ENCODE assay signal across 24 mouse cellular contexts in the genomic region with DNA sequence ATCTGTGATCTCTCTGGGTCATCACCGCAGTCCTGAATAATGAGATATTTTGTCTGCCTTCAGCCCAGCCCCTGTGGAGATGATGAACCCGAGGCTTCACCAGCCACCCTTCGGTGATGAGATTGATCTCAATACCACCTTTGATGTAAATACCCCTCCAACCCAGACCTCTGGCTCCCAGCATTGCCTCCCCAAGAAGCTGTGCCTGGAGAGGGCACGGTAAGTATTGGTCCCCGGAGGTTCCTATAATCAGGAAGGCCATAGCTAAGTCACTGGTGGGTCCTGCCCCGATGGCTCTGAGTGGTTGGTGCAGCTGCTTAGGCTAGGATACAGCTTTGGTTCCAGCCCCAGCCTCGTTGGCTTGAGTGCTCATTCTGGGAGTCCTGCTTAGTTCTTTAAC. TPM values are rescaled to one million over a fixed set of nuclear protein-coding genes. Genes with fewer than 3 reads are reported as not detected.
DNase-seq lines count a peak whose midpoint lies in the region; ATAC-seq and TF ChIP-seq lines count a peak whose summit lies in the region.
"Had no signal": no experiment of that assay in that cellular context is flagged by ENCODE, and none has a peak within 500 bp of the region (broad histone marks: within the 10 kb centered on the region; RNA-seq: fewer than 3 reads in every experiment).

No protein-coding gene starts in this region.

- H3K9ac ChIP-seq in liver, embryonic 13.5 days, result no peak overlapping the region; the same call in 1 of the 2 replicates
- H3K9ac ChIP-seq: embryonic facial prominence, embryonic 13.5 days; embryonic facial prominence, embryonic 15.5 days; forebrain, embryonic 12.5 days had no signal

- DNase-seq in liver, embryonic 13.5 days, result no peak
- no peak for DNase-seq in liver
- no peak for DNase-seq in left cerebral cortex, adult 2 months (ENCODE audit: extremely low spot score in 1 of 2, low spot score in 2 of 2)
- DNase-seq: adrenal gland, adult 2 months; adrenal gland, postnatal 10 days; adrenal gland, postnatal 25 days; cerebellum, adult 11 months; cerebellum, adult 18-20 months; cerebellum, adult 8-10 months; cerebellum, adult 9-11 months; cerebellum, postnatal 14 days; cerebellum, postnatal 36 days; embryo, embryonic 11 days had no signal

- intact Hi-C loops in left cerebral cortex, adult 2 months (cut with DNase I), result no loop called here

- WGBS in liver, embryonic 13.5 days (ENCODE audit: insufficient replicate concordance), result 84% methylated on average over 7 of the region's 7 CpGs

- no peaks in the 10 kb centered on the region for H3K9me3 ChIP-seq in liver, embryonic 13.5 days (replicated peaks)
- H3K9me3 ChIP-seq: embryonic facial prominence, embryonic 13.5 days; embryonic facial prominence, embryonic 15.5 days; forebrain, embryonic 10.5 days; forebrain, embryonic 12.5 days had no signal

- H3K4me3 ChIP-seq in liver, embryonic 13.5 days (replicated peaks), result no peak overlapping the region
- no peak overlapping the region for H3K4me3 ChIP-seq in bone marrow macrophage, adult 2 months (ENCODE audit: insufficient read depth, low read length)
- H3K4me3 ChIP-seq in brown adipose tissue, adult 24 weeks (ENCODE audit: insufficient read depth, low read depth, low read length), result no peak overlapping the region
- no peak overlapping the region for H3K4me3 ChIP-seq in left cerebral cortex, adult 2 months
- H3K4me3 ChIP-seq: embryonic facial prominence, embryonic 13.5 days; embryonic facial prominence, embryonic 15.5 days; erythroblast, embryonic 14.5 days; forebrain, embryonic 10.5 days; forebrain, embryonic 12.5 days had no signal

- ATAC-seq in liver, embryonic 13.5 days (ENCODE audit: low read depth), result no peak
- ATAC-seq: forebrain, embryonic 14.5 days; forebrain, embryonic 16.5 days had no signal

- no peaks in the 10 kb centered on the region for H3K27me3 ChIP-seq in liver, embryonic 13.5 days
- H3K27me3 ChIP-seq: embryonic facial prominence, embryonic 13.5 days; embryonic facial prominence, embryonic 15.5 days; forebrain, embryonic 12.5 days had no signal

- H3K4me1 ChIP-seq in liver, embryonic 13.5 days (replicated peaks), result peaks cover 54% of the 10 kb centered on the region
- H3K4me1 ChIP-seq in bone marrow macrophage, adult 2 months (ENCODE audit: control insufficient read depth, insufficient read depth, low read length), result peaks cover 32% of the 10 kb centered on the region
- peaks cover 37% of the 10 kb centered on the region for H3K4me1 ChIP-seq in brown adipose tissue, adult 24 weeks (ENCODE audit: control insufficient read depth, insufficient read depth, insufficient read length, low read length)
- H3K4me1 ChIP-seq: embryonic facial prominence, embryonic 13.5 days; embryonic facial prominence, embryonic 15.5 days; forebrain, embryonic 10.5 days; forebrain, embryonic 12.5 days had no signal

- no peak overlapping the region for H3K4me2 ChIP-seq in liver, embryonic 13.5 days
- H3K4me2 ChIP-seq: embryonic facial prominence, embryonic 13.5 days; embryonic facial prominence, embryonic 15.5 days; forebrain, embryonic 12.5 days had no signal

- peaks cover 60% of the 10 kb centered on the region for H3K36me3 ChIP-seq in liver, embryonic 13.5 days

- H3K27ac ChIP-seq in liver, embryonic 13.5 days, result 0 out of 2 replicates have a peak overlapping the region, but pooled peaks have one; percentile 98
- H3K27ac ChIP-seq in bone marrow macrophage, adult 2 months (ENCODE audit: insufficient read depth, low read depth, low read length), result peak overlapping the region; percentile 17; the same call in 1 of the 2 replicates
- H3K27ac ChIP-seq in brown adipose tissue, adult 24 weeks (replicated peaks; ENCODE audit: low read depth, low read length), result peak overlapping the region; percentile 88
- no peak overlapping the region for H3K27ac ChIP-seq in left cerebral cortex, adult 2 months
- H3K27ac ChIP-seq: embryonic facial prominence, embryonic 13.5 days; embryonic facial prominence, embryonic 15.5 days; forebrain, embryonic 10.5 days; forebrain, embryonic 12.5 days had no signal

- no peak for TF ChIP-seq CTCF in bone marrow macrophage, adult 2 months (IDR thresholded peaks at IDR 0.05; ENCODE audit: low read depth, low read length)
- TF ChIP-seq CTCF in left cerebral cortex, adult 2 months (IDR thresholded peaks at IDR 0.05), result no peak

- TF ChIP-seq POLR2A in bone marrow macrophage, adult 2 months (IDR thresholded peaks at IDR 0.05; ENCODE audit: borderline replicate concordance, low read depth, low read length), result no peak

RNA-seq across cellular contexts. Expression of a gene that starts 6.8 kb away (rescaled TPM):
- polyA plus RNA-seq in liver, embryonic 13.5 days (2015; fragmentation: Nextera tagmentation; extraction: Ambion mirVana), result 56.5 and 56.9 TPM in 2 replicates
- 157 and 173 TPM in 2 replicates for polyA plus RNA-seq in bone marrow macrophage, adult 2 months (2012; ENCODE audit: insufficient read depth, insufficient read length, missing spikeins)
- 7.0 and 13.8 TPM in 2 replicates for polyA plus RNA-seq in brown adipose tissue, adult 24 weeks (2012; ENCODE audit: insufficient read depth, insufficient read length, missing spikeins)
- total RNA-seq in left cerebral cortex, adult 2 months (2021), result 1 to 10 TPM; 2.6 to 3.8 TPM

RNA-seq across cellular contexts. Expression of a gene that starts 14.3 kb away (rescaled TPM):
- 0.53 and 0.56 TPM in 2 replicates for polyA plus RNA-seq in liver, embryonic 13.5 days (2015; fragmentation: Nextera tagmentation; extraction: Ambion mirVana)
- polyA plus RNA-seq in bone marrow macrophage, adult 2 months (2012; ENCODE audit: insufficient read depth, insufficient read length, missing spikeins), result 1.3 TPM in 2 replicates
- polyA plus RNA-seq in brown adipose tissue, adult 24 weeks (2012; ENCODE audit: insufficient read depth, insufficient read length, missing spikeins), result not detected in 2 replicates
- under 1 TPM; 0.28 to 0.66 TPM for total RNA-seq in left cerebral cortex, adult 2 months (2021)
- total RNA-seq: common myeloid progenitor, adult 5-6 weeks had no signal
- polyA plus RNA-seq: C2C12 had no signal

RNA-seq across cellular contexts. Expression of a gene that starts 17.1 kb away (rescaled TPM):
- polyA plus RNA-seq in liver, embryonic 13.5 days (2015; fragmentation: Nextera tagmentation; extraction: Ambion mirVana), result 55.7 and 60.5 TPM in 2 replicates
- polyA plus RNA-seq in bone marrow macrophage, adult 2 months (2012; ENCODE audit: insufficient read depth, insufficient read length, missing spikeins), result 13.7 and 18.2 TPM in 2 replicates
- polyA plus RNA-seq in brown adipose tissue, adult 24 weeks (2012; ENCODE audit: insufficient read depth, insufficient read length, missing spikeins), result 5.1 and 5.5 TPM in 2 replicates
- 1 to 10 TPM; 2.8 to 4.0 TPM for total RNA-seq in left cerebral cortex, adult 2 months (2021)

RNA-seq across cellular contexts. Expression of a gene that starts 18.6 kb away (rescaled TPM):
- 17.3 and 18.9 TPM in 2 replicates for polyA plus RNA-seq in liver, embryonic 13.5 days (2015; fragmentation: Nextera tagmentation; extraction: Ambion mirVana)
- 5.0 and 6.9 TPM in 2 replicates for polyA plus RNA-seq in bone marrow macrophage, adult 2 months (2012; ENCODE audit: insufficient read depth, insufficient read length, missing spikeins)
- not detected in 2 replicates for polyA plus RNA-seq in brown adipose tissue, adult 24 weeks (2012; ENCODE audit: insufficient read depth, insufficient read length, missing spikeins)
- total RNA-seq in left cerebral cortex, adult 2 months (2021), result 10 to 100 TPM in 1 of 2 experiments, 1 to 10 TPM in 1; 9.5 to 10.9 TPM

RNA-seq across cellular contexts. Expression of a gene that starts 23.8 kb away (rescaled TPM):
- polyA plus RNA-seq in liver, embryonic 13.5 days (2015; fragmentation: Nextera tagmentation; extraction: Ambion mirVana), result 1.1 and 1.2 TPM in 2 replicates
- polyA plus RNA-seq in bone marrow macrophage, adult 2 months (2012; ENCODE audit: insufficient read depth, insufficient read length, missing spikeins), result 5.2 TPM in 1 of 2 replicates, not detected in the other
- polyA plus RNA-seq in brown adipose tissue, adult 24 weeks (2012; ENCODE audit: insufficient read depth, insufficient read length, missing spikeins), result not detected in 2 replicates
- 1 to 10 TPM; 1.3 to 2.3 TPM for total RNA-seq in left cerebral cortex, adult 2 months (2021)
- polyA plus RNA-seq: C2C12 had no signal
